Mouse (Mus musculus) midbrain, embryonic 10.5 days (tissue): ENCODE measurements around the gene Megf11. TPM values are rescaled to one million over a fixed set of nuclear protein-coding genes. Genes with fewer than 3 reads are reported as not detected.

Experiments
- DNase-seq: peaks from one replicate; pipeline ENCODE4 v3.0.0-alpha.2; 2017; ENCODE audit warnings: low spot score
- H3K27ac ChIP-seq: fragments of 300-500 bp; sonication (generic); replicated peaks from 2 replicates; pipeline ENCODE4 v1.5.1; 2016; ENCODE audit warnings: mild to moderate bottlenecking
- H3K27me3 ChIP-seq: fragments of 300-500 bp; sonication (generic); 2 replicates; pipeline ENCODE4 v1.6.1; 2016; ENCODE audit warnings: low read depth, mild to moderate bottlenecking; ENCODE audit not compliant: poor library complexity, severe bottlenecking
- H3K36me3 ChIP-seq: fragments of 300-500 bp; sonication (generic); 2 replicates; pipeline ENCODE4 v1.6.1; 2016; ENCODE audit warnings: mild to moderate bottlenecking, moderate library complexity
- H3K4me1 ChIP-seq: fragments of 300-500 bp; sonication (generic); 2 replicates; pipeline ENCODE4 v1.6.1; 2016
- H3K4me3 ChIP-seq: fragments of 300-500 bp; sonication (generic); 2 replicates; pipeline ENCODE4 v1.5.1; 2016; ENCODE audit warnings: mild to moderate bottlenecking, moderate library complexity
- H3K9me3 ChIP-seq: fragments of 300-500 bp; sonication (generic); replicated peaks from 2 replicates; pipeline ENCODE4 v1.6.1; 2016; ENCODE audit warnings: mild to moderate bottlenecking
- WGBS: fragments of 180-500 bp; shearing (Covaris S2); methylation state at CpG from one replicate; pipeline ENCODE4 v1.1.7; 2016; 5-methylcytosine and 5-hydroxymethylcytosine counted together
- polyA plus RNA-seq: library from polyadenylated mRNA; unstranded; fragments of >200 nt; fragmentation: Nextera tagmentation; extraction: Ambion mirVana; gene quantifications from 2 replicates; pipeline ENCODE4 v1.2.1, GENCODE M21; 2016

Gene Megf11
- polyA plus RNA-seq, 1 experiment from 2014 or later, result 1.3 TPM

- no peaks in the 10 kb centered on the region for H3K9me3 ChIP-seq
- no peak for DNase-seq
- no peak overlapping the region for H3K4me3 ChIP-seq
- H3K27me3 ChIP-seq, result peaks cover 3% of the 10 kb centered on the region; the same call in 1 of the 2 replicates
- no peaks in the 10 kb centered on the region for H3K36me3 ChIP-seq
- peaks cover 24% of the 10 kb centered on the region for H3K4me1 ChIP-seq
- no peak overlapping the region for H3K27ac ChIP-seq
- WGBS, result 87% methylated on average over 8 of the region's 8 CpGs
Observed at GRCm38 (mm10) chr9:64534856-64535539, 149.6 kb downstream of the Megf11 start.

GRCm38 (mm10) chr9:64537821-64538220 lies 152.4 kb downstream of the Megf11 start:
- Histone ChIP-seq H3K4me3 (no peak overlapping the region), H3K36me3 (no peaks in the 10 kb centered on the region), H3K27me3 (no peaks in the 10 kb centered on the region), H3K27ac (no peak overlapping the region), H3K4me1 (peaks cover 32% of the 10 kb centered on the region), H3K9me3 (no peaks in the 10 kb centered on the region)
- no peak for DNase-seq
- 84% methylated on average over 4 of the region's 4 CpGs for WGBS

GRCm38 (mm10) chr9:64542246-64542645 lies 156.8 kb downstream of the Megf11 start:
- Histone ChIP-seq H3K27me3 (no peaks in the 10 kb centered on the region), H3K4me3 (no peak overlapping the region), H3K9me3 (no peaks in the 10 kb centered on the region), H3K36me3 (no peaks in the 10 kb centered on the region), H3K4me1 (peaks cover 29% of the 10 kb centered on the region), H3K27ac (no peak overlapping the region; the same call in 1 of the 2 replicates)
- DNase-seq, result no peak
- 61% methylated on average over 4 of the region's 4 CpGs for WGBS

GRCm38 (mm10) chr9:64543125-64543524 lies 157.7 kb downstream of the Megf11 start:
- peaks cover 29% of the 10 kb centered on the region for H3K4me1 ChIP-seq
- no peaks in the 10 kb centered on the region for H3K27me3 ChIP-seq
- no peaks in the 10 kb centered on the region for H3K9me3 ChIP-seq
- 60% methylated on average over 7 of the region's 7 CpGs for WGBS
- H3K27ac ChIP-seq, result no peak overlapping the region
- no peak for DNase-seq
- no peak overlapping the region for H3K4me3 ChIP-seq
- no peaks in the 10 kb centered on the region for H3K36me3 ChIP-seq

GRCm38 (mm10) chr9:64546344-64546991 lies 161.0 kb downstream of the Megf11 start:
- DNase-seq, result no peak
- no peak overlapping the region for H3K4me3 ChIP-seq
- no peaks in the 10 kb centered on the region for H3K27me3 ChIP-seq
- H3K9me3 ChIP-seq, result no peaks in the 10 kb centered on the region
- WGBS, result 63% methylated on average over 7 of the region's 7 CpGs
- H3K27ac ChIP-seq, result peak overlapping the region; percentile 46; the same call in 1 of the 2 replicates
- H3K4me1 ChIP-seq, result peaks cover 35% of the 10 kb centered on the region
- no peaks in the 10 kb centered on the region for H3K36me3 ChIP-seq

- no peak for DNase-seq
- H3K4me1 ChIP-seq, result peaks cover 25% of the 10 kb centered on the region
- no peak overlapping the region for H3K4me3 ChIP-seq
- WGBS, result 87% methylated on average over 6 of the region's 6 CpGs
- no peaks in the 10 kb centered on the region for H3K27me3 ChIP-seq
- H3K27ac ChIP-seq, result no peak overlapping the region
- H3K9me3 ChIP-seq, result no peaks in the 10 kb centered on the region
- no peaks in the 10 kb centered on the region for H3K36me3 ChIP-seq
Observed at GRCm38 (mm10) chr9:64548332-64548731, 162.9 kb downstream of the Megf11 start.

- Histone ChIP-seq H3K27me3 (no peaks in the 10 kb centered on the region), H3K27ac (no peak overlapping the region), H3K4me3 (no peak overlapping the region), H3K9me3 (no peaks in the 10 kb centered on the region), H3K36me3 (no peaks in the 10 kb centered on the region), H3K4me1 (peaks cover 27% of the 10 kb centered on the region)
- WGBS, result 90% methylated on average over 1 of the region's 1 CpGs
- DNase-seq, result no peak
Observed at GRCm38 (mm10) chr9:64551307-64551706, 165.9 kb downstream of the Megf11 start.

- Histone ChIP-seq H3K4me3 (no peak overlapping the region), H3K36me3 (no peaks in the 10 kb centered on the region), H3K27ac (no peak overlapping the region), H3K4me1 (peaks cover 20% of the 10 kb centered on the region), H3K27me3 (no peaks in the 10 kb centered on the region), H3K9me3 (no peaks in the 10 kb centered on the region)
- 71% methylated on average over 4 of the region's 4 CpGs for WGBS
- no peak for DNase-seq
Observed at GRCm38 (mm10) chr9:64552046-64552445, 166.6 kb downstream of the Megf11 start.

GRCm38 (mm10) chr9:64553441-64553840 lies 168.0 kb downstream of the Megf11 start:
- DNase-seq, result no peak
- H3K4me1 ChIP-seq, result peaks cover 19% of the 10 kb centered on the region

GRCm38 (mm10) chr9:64555620-64556019 lies 170.2 kb downstream of the Megf11 start:
- 73% methylated on average over 7 of the region's 7 CpGs for WGBS
- H3K4me3 ChIP-seq, result no peak overlapping the region
- H3K27ac ChIP-seq, result 0 out of 2 replicates have a peak overlapping the region, but pooled peaks have one; percentile 28
- DNase-seq, result no peak
- no peaks in the 10 kb centered on the region for H3K36me3 ChIP-seq
- H3K27me3 ChIP-seq, result no peaks in the 10 kb centered on the region
- H3K4me1 ChIP-seq, result peaks cover 13% of the 10 kb centered on the region
- no peaks in the 10 kb centered on the region for H3K9me3 ChIP-seq

More at GRCm38 (mm10) chr9:64553441-64553840, 168.0 kb downstream of the Megf11 start:
- no peaks in the 10 kb centered on the region for H3K9me3 ChIP-seq
- no peaks in the 10 kb centered on the region for H3K27me3 ChIP-seq
- WGBS, result 70% methylated on average over 4 of the region's 4 CpGs
- H3K36me3 ChIP-seq, result no peaks in the 10 kb centered on the region
- H3K4me3 ChIP-seq, result no peak overlapping the region
- peak overlapping the region; percentile 10; the same call in 1 of the 2 replicates for H3K27ac ChIP-seq

GRCm38 (mm10) chr9:64557110-64557745 lies 171.8 kb downstream of the Megf11 start:
- Histone ChIP-seq H3K9me3 (no peaks in the 10 kb centered on the region), H3K27ac (no peak overlapping the region), H3K4me3 (no peak overlapping the region), H3K36me3 (no peaks in the 10 kb centered on the region), H3K4me1 (peaks cover 7% of the 10 kb centered on the region), H3K27me3 (no peaks in the 10 kb centered on the region)
- WGBS, result 84% methylated on average over 11 of the region's 11 CpGs
- DNase-seq, result no peak

GRCm38 (mm10) chr9:64557846-64558530 lies 172.6 kb downstream of the Megf11 start:
- Histone ChIP-seq H3K27me3 (no peaks in the 10 kb centered on the region), H3K4me3 (no peak overlapping the region), H3K36me3 (no peaks in the 10 kb centered on the region), H3K27ac (no peak overlapping the region), H3K9me3 (no peaks in the 10 kb centered on the region), H3K4me1 (peaks cover 6% of the 10 kb centered on the region; the same call in 1 of the 2 replicates)
- no peak for DNase-seq
- 93% methylated on average over 7 of the region's 7 CpGs for WGBS
